Mouse (Mus musculus) limb, embryonic 11.5 days (tissue): ENCODE data around the gene Ltbp2. TPM values are rescaled to one million over a fixed set of nuclear protein-coding genes. Genes with fewer than 3 reads are reported as not detected.

Experiments
- ATAC-seq: fragments of 200-750 bp; cut with Nextera tagmentation; 2 replicates; pipeline ENCODE4 v1.8.0; 2017; ENCODE audit warnings: low read depth; ENCODE audit not compliant: insufficient number of reproducible peaks, low FRiP score, low TSS enrichment
- DNase-seq: peaks from one replicate; pipeline ENCODE4 v3.0.0-alpha.2; 2015; ENCODE audit warnings: low spot score
- H3K27ac ChIP-seq: fragments of 300-500 bp; sonication (generic); replicated peaks from 2 replicates; pipeline ENCODE4 v1.5.1; 2014; ENCODE audit warnings: low read depth, mild to moderate bottlenecking, low read length
- H3K27me3 ChIP-seq: fragments of 300-500 bp; sonication (generic); 2 replicates; pipeline ENCODE4 v1.6.1; 2014; ENCODE audit warnings: mild to moderate bottlenecking, low read length, mixed read lengths; ENCODE audit not compliant: control insufficient read depth, insufficient read depth
- H3K36me3 ChIP-seq: fragments of 300-500 bp; sonication (generic); 2 replicates; pipeline ENCODE4 v1.6.1; 2014; ENCODE audit warnings: mild to moderate bottlenecking, low read length, moderate library complexity, mixed read lengths; ENCODE audit not compliant: control insufficient read depth, insufficient read depth
- H3K4me1 ChIP-seq: fragments of 300-500 bp; sonication (generic); 2 replicates; pipeline ENCODE4 v1.6.1; 2014; ENCODE audit warnings: low read length, mixed read lengths; ENCODE audit not compliant: control insufficient read depth, insufficient read depth
- H3K4me2 ChIP-seq: fragments of 300-500 bp; sonication (generic); 2 replicates; pipeline ENCODE4 v1.6.1; 2014; ENCODE audit warnings: low read depth, mild to moderate bottlenecking, moderate library complexity; ENCODE audit not compliant: severe bottlenecking
- H3K4me3 ChIP-seq: fragments of 300-500 bp; sonication (generic); 2 replicates; pipeline ENCODE4 v1.5.1; 2014; ENCODE audit warnings: low read depth, low read length
- H3K9ac ChIP-seq: fragments of 300-500 bp; sonication (generic); 2 replicates; pipeline ENCODE4 v1.6.1; 2014; ENCODE audit warnings: mild to moderate bottlenecking, low read length
- H3K9me3 ChIP-seq: fragments of 300-500 bp; sonication (generic); 2 replicates; pipeline ENCODE4 v1.6.1; 2016; ENCODE audit warnings: low read length; ENCODE audit not compliant: control insufficient read depth
- WGBS: fragments of 180-500 bp; shearing (Covaris S2); extraction: QIAGEN DNeasy Blood & Tissue Kit; methylation state at CpG from one replicate; pipeline ENCODE4 v1.1.7; 2014; 5-methylcytosine and 5-hydroxymethylcytosine counted together
- polyA plus RNA-seq: library from polyadenylated mRNA; unstranded; fragments of >200 nt; fragmentation: Nextera tagmentation; extraction: Ambion mirVana; gene quantifications from 2 replicates; pipeline ENCODE4 v1.2.1, GENCODE M21; 2014

Ltbp2 gene
- polyA plus RNA-seq, 1 experiment from 2014 or later, result 0.23 TPM

DNA sequence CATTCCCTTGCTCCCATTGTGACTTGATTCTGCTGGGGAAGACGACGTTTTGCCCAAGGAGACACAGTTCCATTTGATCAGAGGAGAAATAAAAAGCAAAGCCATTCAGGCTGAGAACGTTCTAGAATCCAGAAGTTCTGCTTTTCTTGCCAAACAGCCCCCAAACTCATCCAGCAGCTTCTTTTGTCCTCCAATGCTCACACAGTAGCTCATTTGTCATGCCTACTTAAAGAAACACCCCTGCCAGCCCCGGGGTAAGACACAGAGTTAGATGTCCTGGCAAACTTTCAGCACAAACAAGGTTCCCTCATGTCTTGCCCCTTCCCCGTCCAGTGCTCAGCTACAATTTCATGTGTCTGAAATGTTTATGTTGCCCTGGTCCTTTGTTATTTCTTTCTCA is 52.1 kb downstream of the Ltbp2 start:
- ATAC-seq, result no peak
- Histone ChIP-seq H3K36me3 (no peaks in the 10 kb centered on the region), H3K4me1 (no peaks in the 10 kb centered on the region), H3K4me3 (no peak overlapping the region), H3K4me2 (no peak overlapping the region), H3K27ac (no peak overlapping the region), H3K9me3 (no peaks in the 10 kb centered on the region), H3K27me3 (0 out of 2 replicates have a peak, but pooled peaks cover under 1% of the 10 kb centered on the region), H3K9ac (no peak overlapping the region)
- DNase-seq, result no peak
- WGBS, result 85% methylated on average over 5 of the region's 5 CpGs

DNA sequence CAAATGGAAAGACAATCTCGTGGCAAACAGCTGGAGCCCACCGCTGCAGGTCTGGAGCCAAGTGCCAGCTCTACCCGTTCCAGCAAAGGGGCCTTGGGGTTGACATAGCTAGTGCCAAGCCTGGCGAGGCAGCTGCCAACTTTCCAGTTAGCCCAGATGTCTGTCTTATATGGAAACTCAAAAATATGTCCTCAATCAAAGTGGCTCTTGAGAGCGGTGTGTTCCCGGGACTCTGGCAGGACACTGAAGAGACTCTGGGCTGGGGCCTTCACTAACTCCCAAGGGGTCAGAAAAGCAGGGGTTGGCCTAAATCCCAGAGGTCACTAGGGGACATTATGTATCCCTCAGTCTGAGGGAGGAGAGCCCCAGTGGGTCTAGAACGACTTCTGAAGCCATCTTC is 52.7 kb downstream of the Ltbp2 start:
- no peak overlapping the region for H3K9ac ChIP-seq
- ATAC-seq (no peak), DNase-seq (no peak)
- no peak overlapping the region for H3K4me2 ChIP-seq
- no peaks in the 10 kb centered on the region for H3K36me3 ChIP-seq
- H3K9me3 ChIP-seq, result no peaks in the 10 kb centered on the region
- no peaks in the 10 kb centered on the region for H3K4me1 ChIP-seq
- no peak overlapping the region for H3K27ac ChIP-seq
- 81% methylated on average over 7 of the region's 7 CpGs for WGBS
- no peak overlapping the region for H3K4me3 ChIP-seq
- no peaks in the 10 kb centered on the region for H3K27me3 ChIP-seq

DNA sequence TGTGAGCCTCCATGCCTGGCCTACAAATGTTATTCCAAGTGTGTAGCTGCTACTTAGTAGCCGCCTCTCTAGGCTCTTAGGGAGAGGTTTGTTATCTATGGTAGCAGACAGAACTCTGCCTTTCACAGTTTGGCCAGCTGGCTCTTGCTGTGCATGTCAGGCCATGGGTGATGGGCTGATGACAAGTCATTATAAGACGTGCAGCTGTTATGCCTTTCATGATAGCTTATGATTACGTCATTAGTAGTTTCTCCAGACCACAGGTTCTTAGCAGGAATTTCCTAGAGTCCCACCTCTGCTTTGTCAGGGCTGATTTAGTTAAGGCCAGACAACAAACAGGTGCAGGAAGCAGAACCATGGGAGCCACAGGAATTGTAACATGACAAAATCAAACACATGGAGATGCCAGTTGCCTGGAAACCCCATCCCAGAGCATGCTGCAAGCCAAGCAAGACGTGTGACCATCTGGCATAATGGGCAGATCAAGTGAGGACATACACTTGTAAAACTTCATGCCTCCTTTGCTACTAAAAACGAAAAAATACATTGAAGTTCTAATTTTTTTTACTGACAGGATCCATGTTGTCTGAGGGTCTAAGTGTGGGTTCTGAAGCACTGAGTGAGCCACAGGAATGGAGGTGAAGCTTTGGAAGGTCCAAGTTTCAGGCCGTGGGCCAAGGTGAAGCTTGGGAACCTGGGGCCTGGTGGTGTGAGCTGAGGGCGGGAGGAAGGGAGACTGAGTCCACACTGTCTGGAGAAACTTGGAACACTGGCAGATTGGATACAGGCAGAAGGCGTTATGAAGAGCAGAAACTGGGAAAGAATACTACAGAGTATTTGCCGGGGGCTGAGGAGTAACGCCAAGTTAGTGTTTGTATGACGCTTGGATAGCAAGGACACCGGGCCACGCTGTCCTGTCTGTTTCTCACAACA is 56.8 kb downstream of the Ltbp2 start:
- H3K9me3 ChIP-seq, result no peaks in the 10 kb centered on the region
- no peak overlapping the region for H3K27ac ChIP-seq
- H3K9ac ChIP-seq, result no peak overlapping the region
- no peaks in the 10 kb centered on the region for H3K4me1 ChIP-seq
- WGBS, result 85% methylated on average over 13 of the region's 13 CpGs
- H3K27me3 ChIP-seq, result no peaks in the 10 kb centered on the region
- ATAC-seq (no peak), DNase-seq (no peak)
- H3K36me3 ChIP-seq, result no peaks in the 10 kb centered on the region
- H3K4me2 ChIP-seq, result no peak overlapping the region
- no peak overlapping the region for H3K4me3 ChIP-seq

DNA sequence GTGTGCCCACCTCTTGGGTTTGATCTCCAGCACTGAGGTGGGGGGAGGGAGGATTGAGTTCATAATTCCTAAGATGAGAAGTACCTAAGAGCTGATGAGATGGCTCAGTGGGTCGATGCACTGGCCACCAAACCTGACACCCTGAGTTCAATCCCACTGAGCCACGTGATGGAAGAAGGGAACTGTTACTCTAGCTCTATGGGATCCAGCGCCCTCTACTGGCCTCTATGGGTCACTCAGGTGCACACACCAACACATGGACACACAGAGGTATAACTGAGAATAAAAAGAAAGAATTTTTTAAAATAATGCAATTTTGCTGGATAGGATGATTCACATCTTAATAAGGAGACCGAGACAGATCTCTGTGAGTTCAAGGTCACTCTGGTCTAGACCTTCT is 57.8 kb downstream of the Ltbp2 start:
- 69% methylated on average over 4 of the region's 4 CpGs for WGBS
- Histone ChIP-seq H3K4me3 (no peak overlapping the region), H3K27ac (no peak overlapping the region), H3K36me3 (no peaks in the 10 kb centered on the region), H3K9ac (no peak overlapping the region), H3K27me3 (no peaks in the 10 kb centered on the region), H3K9me3 (no peaks in the 10 kb centered on the region), H3K4me1 (no peaks in the 10 kb centered on the region), H3K4me2 (no peak overlapping the region)
- no peak for ATAC-seq
- DNase-seq, result no peak

DNA sequence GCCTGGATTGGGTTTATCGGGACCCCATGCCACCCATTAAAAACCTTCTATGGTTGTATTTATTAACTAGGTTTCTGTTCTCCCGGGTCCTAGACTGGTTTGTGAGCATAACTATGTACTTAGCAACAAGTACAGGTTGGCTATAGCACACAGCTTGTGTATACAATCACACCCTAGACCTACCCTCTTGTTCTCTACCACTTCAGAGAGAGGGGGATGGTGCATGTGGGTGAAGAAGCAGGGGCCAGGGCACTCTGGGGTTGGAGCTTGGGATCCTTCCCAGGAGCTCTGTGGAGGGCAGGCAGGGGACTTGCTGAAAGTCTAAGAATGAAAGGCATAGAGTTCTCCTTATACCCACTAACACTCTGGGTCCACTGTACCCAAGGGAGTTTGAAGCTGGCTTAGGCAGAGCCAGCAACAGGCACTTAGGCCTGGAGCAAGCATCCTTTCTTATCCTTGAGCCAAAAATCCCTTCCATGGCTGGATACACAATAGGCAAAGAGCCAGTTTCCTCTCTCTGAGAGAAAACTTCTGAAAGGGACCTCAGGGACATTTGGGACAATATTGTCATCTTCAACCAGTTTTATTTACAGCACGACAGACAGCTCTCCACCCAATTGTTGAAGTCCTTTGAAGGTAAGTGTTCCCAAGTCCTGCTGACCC is 61.5 kb downstream of the Ltbp2 start:
- ATAC-seq (no peak), DNase-seq (no peak)
- Histone ChIP-seq H3K27ac (no peak overlapping the region), H3K4me2 (no peak overlapping the region), H3K27me3 (no peaks in the 10 kb centered on the region), H3K4me1 (no peaks in the 10 kb centered on the region), H3K36me3 (no peaks in the 10 kb centered on the region), H3K4me3 (no peak overlapping the region), H3K9ac (no peak overlapping the region), H3K9me3 (no peaks in the 10 kb centered on the region)
- WGBS, result 68% methylated on average over 3 of the region's 3 CpGs

DNA sequence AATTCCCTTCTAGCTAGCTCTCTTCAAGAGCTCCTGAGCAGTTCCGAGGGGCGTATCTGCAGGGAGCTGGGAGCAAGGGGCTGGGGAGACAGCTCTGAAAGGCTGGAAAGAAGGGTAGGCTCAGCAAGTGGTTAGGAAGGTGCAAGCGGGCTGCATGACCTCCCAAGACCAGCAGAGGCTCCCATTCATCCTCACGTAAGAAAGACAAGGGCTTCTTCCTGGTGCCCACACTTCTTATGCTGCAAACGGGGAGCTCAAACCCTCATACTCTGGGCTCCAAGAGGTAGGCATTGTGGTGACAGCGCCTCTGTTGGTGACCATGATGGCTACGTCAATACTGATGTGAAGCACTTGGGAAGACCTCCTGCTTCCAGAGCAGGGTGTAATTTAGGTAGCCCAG is 62.6 kb downstream of the Ltbp2 start:
- H3K36me3 ChIP-seq, result no peaks in the 10 kb centered on the region
- no peak overlapping the region for H3K4me3 ChIP-seq
- 40% methylated on average over 7 of the region's 7 CpGs for WGBS
- no peaks in the 10 kb centered on the region for H3K4me1 ChIP-seq
- H3K9me3 ChIP-seq, result no peaks in the 10 kb centered on the region
- H3K9ac ChIP-seq, result no peak overlapping the region
- DNase-seq (no peak), ATAC-seq (no peak)
- H3K4me2 ChIP-seq, result no peak overlapping the region
- H3K27me3 ChIP-seq, result no peaks in the 10 kb centered on the region
- no peak overlapping the region for H3K27ac ChIP-seq

DNA sequence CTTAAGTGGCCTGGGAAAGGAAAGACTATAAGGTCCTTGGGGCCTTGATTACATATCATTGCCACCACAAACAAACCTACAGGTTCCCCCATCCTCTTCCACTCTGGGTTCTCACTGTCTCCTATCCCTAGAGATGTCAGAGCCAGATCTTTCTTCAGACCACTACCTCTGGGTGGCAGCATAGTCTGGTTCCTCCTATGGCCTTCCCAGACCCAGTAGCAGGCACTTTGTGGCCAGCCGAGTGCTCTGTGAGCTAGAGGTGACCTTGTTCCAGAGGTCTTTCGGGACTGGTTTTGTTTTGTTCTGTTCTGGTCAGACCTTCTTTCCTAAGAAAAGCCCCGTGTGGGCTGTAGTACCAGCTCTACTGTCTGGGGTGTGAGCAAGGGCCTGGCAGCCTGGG is 64.3 kb downstream of the Ltbp2 start:
- no peak for DNase-seq
- ATAC-seq, result no peak
- 54% methylated on average over 3 of the region's 3 CpGs for WGBS

DNA sequence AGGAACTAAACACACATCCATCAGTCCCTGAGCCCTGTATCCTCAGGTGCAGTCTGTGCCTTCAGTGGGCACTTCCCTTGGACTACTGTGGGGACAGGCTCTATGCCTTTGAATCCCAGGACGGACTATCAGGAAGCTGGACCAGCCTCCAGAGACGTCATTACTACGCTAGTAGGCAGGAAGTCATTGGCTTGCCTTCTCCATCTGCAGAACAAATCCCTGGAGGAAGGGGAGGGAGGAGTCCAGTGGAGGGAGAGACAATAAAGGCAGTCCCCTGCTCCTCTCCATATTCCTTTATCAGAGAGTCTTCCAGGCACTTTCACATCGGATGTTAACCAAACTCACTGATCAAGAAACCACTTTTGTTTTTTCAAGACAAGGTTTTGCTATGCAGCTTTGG is 64.8 kb downstream of the Ltbp2 start:
- Histone ChIP-seq H3K4me3 (no peak overlapping the region), H3K4me1 (peaks cover 3% of the 10 kb centered on the region; the same call in 1 of the 2 replicates), H3K36me3 (no peaks in the 10 kb centered on the region), H3K27ac (no peak overlapping the region), H3K27me3 (no peaks in the 10 kb centered on the region), H3K4me2 (no peak overlapping the region), H3K9me3 (no peaks in the 10 kb centered on the region), H3K9ac (no peak overlapping the region)
- DNase-seq, result no peak
- 49% methylated on average over 4 of the region's 4 CpGs for WGBS
- ATAC-seq, result no peak

More for the DNA sequence above, 64.3 kb downstream of the Ltbp2 start:
- H3K4me3 ChIP-seq, result no peak overlapping the region
- no peak overlapping the region for H3K4me2 ChIP-seq
- H3K4me1 ChIP-seq, result no peaks in the 10 kb centered on the region
- no peak overlapping the region for H3K27ac ChIP-seq
- H3K27me3 ChIP-seq, result no peaks in the 10 kb centered on the region
- H3K36me3 ChIP-seq, result no peaks in the 10 kb centered on the region
- no peaks in the 10 kb centered on the region for H3K9me3 ChIP-seq
- H3K9ac ChIP-seq, result no peak overlapping the region
